Mouse (Mus musculus) ES-Bruce4 (cell line): ENCODE results near the gene Flvcr2. TPM values are rescaled to one million over a fixed set of nuclear protein-coding genes. Genes with fewer than 3 reads are reported as not detected.
A peak's percentile ranks its signal among the peaks of the same experiment; 100 is the strongest.

Source experiments
- H3K27ac ChIP-seq: 2 replicates; pipeline ENCODE4 v1.5.1; 2012; ENCODE audit warnings: low read length, inconsistent platforms; ENCODE audit not compliant: insufficient read depth
- H3K27me3 ChIP-seq: 2 replicates; pipeline ENCODE4 v1.6.1; 2012; ENCODE audit warnings: mild to moderate bottlenecking, low read length, inconsistent platforms; ENCODE audit not compliant: control insufficient read depth, poor library complexity, insufficient read depth, severe bottlenecking
- H3K36me3 ChIP-seq: 2 replicates; pipeline ENCODE4 v1.6.1; 2012; ENCODE audit warnings: inconsistent platforms, mild to moderate bottlenecking, low read length, moderate library complexity; ENCODE audit not compliant: control insufficient read depth, poor library complexity, insufficient read depth, severe bottlenecking
- H3K4me1 ChIP-seq: one replicate; pipeline ENCODE4 v1.8.1; 2011; ENCODE audit warnings: low read length; ENCODE audit not compliant: control insufficient read depth, insufficient read depth
- H3K4me3 ChIP-seq: 2 replicates; pipeline ENCODE4 v1.5.1; 2011; ENCODE audit warnings: low read depth, mild to moderate bottlenecking, low read length
- H3K9ac ChIP-seq: 2 replicates; pipeline ENCODE4 v1.6.1; 2012; ENCODE audit warnings: low read depth, mild to moderate bottlenecking, inconsistent platforms; ENCODE audit not compliant: poor library complexity, severe bottlenecking
- H3K9me3 ChIP-seq: replicated peaks from 2 replicates; pipeline ENCODE4 v1.6.1; 2012; ENCODE audit warnings: mild to moderate bottlenecking, low read length, inconsistent platforms; ENCODE audit not compliant: control insufficient read depth, poor library complexity, insufficient read depth, severe bottlenecking
- CTCF ChIP-seq: IDR thresholded peaks from one replicate; pipeline ENCODE4 v1.8.1; 2011; ENCODE audit warnings: low read depth, low read length
- EP300 ChIP-seq: IDR thresholded peaks from 2 replicates; pipeline ENCODE4 v1.6.1; 2011; ENCODE audit warnings: low read depth, low read length; ENCODE audit not compliant: insufficient read depth
- POLR2A ChIP-seq: IDR thresholded peaks from one replicate; pipeline ENCODE4 v1.8.1; 2011; ENCODE audit warnings: low read length; ENCODE audit not compliant: insufficient read depth
- polyA plus RNA-seq: library from polyadenylated mRNA; stranded (reverse); fragments of >200 nt; gene quantifications from 2 replicates; pipeline ENCODE4 v1.2.4, GENCODE M21; 2011; ENCODE audit warnings: low read depth; ENCODE audit not compliant: missing spikeins, insufficient read depth, insufficient read length

Flvcr2 gene
- polyA plus RNA-seq, 1 experiment, result 6.0 TPM

DNA sequence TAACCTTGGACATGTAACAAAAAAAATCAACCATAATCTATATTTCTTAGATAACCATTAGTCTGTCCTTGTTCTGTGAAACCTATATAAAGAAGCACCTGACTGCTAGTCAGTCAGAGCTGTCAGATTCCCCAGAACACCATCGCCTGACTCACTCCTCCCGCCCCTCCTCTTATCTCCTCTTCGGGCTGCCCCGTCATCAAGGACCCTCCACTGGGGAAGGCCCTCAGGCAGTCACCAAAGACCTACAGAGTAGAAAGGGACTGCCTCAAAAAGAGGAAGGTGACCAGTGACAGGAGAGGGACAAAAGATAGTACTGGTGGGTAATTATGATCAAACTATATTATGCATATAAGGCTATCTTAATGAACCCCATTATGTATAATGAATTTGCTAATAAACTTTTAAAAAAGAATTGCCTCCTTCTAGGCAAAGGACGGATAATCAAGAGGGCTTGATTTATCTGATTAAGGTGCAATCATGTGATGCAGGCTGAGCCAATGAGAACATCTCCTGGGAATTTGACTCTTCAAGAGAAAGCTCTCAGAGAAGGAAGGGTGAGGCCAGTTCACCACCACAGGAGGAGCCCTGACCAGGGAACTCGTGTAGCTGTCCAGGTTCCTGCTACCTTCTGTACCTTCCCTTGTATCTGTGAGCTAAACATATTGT is 19.5 kb upstream of the Flvcr2 start:
- TF ChIP-seq POLR2A (no peak), EP300 (no peak), CTCF (no peak)

GRCm38 (mm10) chr12:85728181-85728580 is 18.2 kb upstream of the Flvcr2 start:
- TF ChIP-seq POLR2A, result no peak
- TF ChIP-seq EP300, result no peak
- no peak for TF ChIP-seq CTCF
- Histone ChIP-seq H3K9me3 (no peaks in the 10 kb centered on the region), H3K4me1 (no peaks in the 10 kb centered on the region), H3K9ac (no peak overlapping the region), H3K27ac (no peak overlapping the region), H3K4me3 (no peak overlapping the region), H3K27me3 (no peaks in the 10 kb centered on the region), H3K36me3 (no peaks in the 10 kb centered on the region)

More for the DNA sequence above, 19.5 kb upstream of the Flvcr2 start:
- Histone ChIP-seq H3K27me3 (no peaks in the 10 kb centered on the region), H3K9ac (no peak overlapping the region), H3K9me3 (no peaks in the 10 kb centered on the region), H3K36me3 (no peaks in the 10 kb centered on the region), H3K27ac (no peak overlapping the region), H3K4me1 (no peaks in the 10 kb centered on the region), H3K4me3 (no peak overlapping the region)

DNA sequence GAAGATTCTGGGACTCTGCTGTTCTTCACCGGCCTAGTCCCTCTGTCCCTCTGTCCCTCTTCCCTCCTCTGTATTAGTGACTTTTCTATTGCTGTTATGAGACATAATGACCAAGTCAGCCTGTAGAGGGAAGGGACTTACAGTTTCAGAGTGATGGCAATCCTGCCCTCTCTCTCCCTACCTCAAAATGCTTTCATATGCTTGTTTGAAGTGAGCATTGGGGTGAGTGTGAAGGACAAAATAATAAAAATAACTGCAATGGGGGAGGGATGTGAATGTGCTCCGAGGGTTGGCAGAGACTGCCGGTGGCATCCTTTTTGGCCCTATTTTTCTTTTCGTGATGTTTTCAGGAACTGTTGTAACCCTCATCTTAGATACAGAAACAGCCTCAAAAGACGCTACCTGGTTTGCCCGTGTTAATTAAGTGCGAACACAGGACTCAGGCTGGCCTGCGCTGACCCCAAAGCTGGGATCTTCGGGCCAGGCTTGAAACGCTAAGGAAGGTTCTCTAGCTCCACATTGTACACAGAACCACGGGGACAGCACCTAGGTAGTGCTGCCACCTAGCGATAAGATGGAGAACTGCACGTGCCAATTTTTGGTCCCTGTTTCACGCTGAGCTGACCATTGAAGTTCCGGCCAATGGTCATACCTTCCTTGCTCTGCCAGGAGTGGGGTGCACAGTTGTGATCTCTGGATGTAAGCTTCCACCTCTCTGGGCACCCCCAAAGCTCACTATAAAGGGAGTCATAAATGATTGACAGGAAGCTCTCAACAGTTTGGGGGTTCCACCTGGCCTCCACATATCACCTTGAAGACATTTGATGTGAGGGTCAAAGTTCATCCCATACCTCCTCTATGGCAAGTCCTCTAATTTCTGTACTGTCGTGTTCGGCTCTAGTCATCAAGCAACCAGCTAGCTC is 17.1 kb upstream of the Flvcr2 start:
- H3K27ac ChIP-seq, result no peak overlapping the region
- TF ChIP-seq CTCF, result peak; percentile 99
- TF ChIP-seq POLR2A, result no peak
- no peak for TF ChIP-seq EP300

GRCm38 (mm10) chr12:85729945-85730290 is 16.4 kb upstream of the Flvcr2 start:
- no peak for TF ChIP-seq POLR2A
- no peak for TF ChIP-seq EP300
- TF ChIP-seq CTCF, result no peak
- Histone ChIP-seq H3K4me1 (no peaks in the 10 kb centered on the region), H3K4me3 (no peak overlapping the region), H3K27me3 (no peaks in the 10 kb centered on the region), H3K36me3 (no peaks in the 10 kb centered on the region), H3K9me3 (no peaks in the 10 kb centered on the region), H3K27ac (no peak overlapping the region), H3K9ac (no peak overlapping the region)

More for the DNA sequence above, 17.1 kb upstream of the Flvcr2 start:
- Histone ChIP-seq H3K4me3 (no peak overlapping the region), H3K9ac (no peak overlapping the region), H3K4me1 (no peaks in the 10 kb centered on the region), H3K36me3 (no peaks in the 10 kb centered on the region), H3K9me3 (no peaks in the 10 kb centered on the region), H3K27me3 (no peaks in the 10 kb centered on the region)

GRCm38 (mm10) chr12:85736203-85736602 is 10.1 kb upstream of the Flvcr2 start:
- no peak overlapping the region for H3K9ac ChIP-seq
- H3K9me3 ChIP-seq, result no peaks in the 10 kb centered on the region
- no peaks in the 10 kb centered on the region for H3K36me3 ChIP-seq
- no peak overlapping the region for H3K4me3 ChIP-seq
- H3K27ac ChIP-seq, result no peak overlapping the region
- no peaks in the 10 kb centered on the region for H3K4me1 ChIP-seq
- no peaks in the 10 kb centered on the region for H3K27me3 ChIP-seq
- TF ChIP-seq CTCF (no peak), POLR2A (no peak), EP300 (no peak)

DNA sequence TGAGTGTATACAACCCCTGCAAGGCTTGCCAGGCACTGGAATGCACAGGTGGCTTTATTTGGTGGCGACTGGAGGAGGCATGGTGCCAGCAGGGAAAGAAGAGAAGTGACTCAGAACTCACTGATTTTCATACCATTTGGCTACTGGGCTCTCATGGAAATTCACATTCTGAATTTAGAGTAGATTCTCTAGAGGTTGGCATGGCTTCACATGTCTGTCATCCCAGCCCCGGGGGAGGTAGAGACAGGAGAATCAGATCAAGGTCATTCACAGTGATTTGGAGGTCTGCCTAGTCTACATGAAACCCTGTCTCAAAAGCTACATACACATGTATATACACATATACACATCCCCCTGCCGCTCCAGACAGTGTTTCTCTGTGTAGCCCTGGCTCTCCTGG is 9.4 kb upstream of the Flvcr2 start:
- H3K4me1 ChIP-seq, result no peaks in the 10 kb centered on the region
- no peak overlapping the region for H3K27ac ChIP-seq
- TF ChIP-seq EP300 (no peak), CTCF (no peak), POLR2A (no peak)
- H3K36me3 ChIP-seq, result no peaks in the 10 kb centered on the region
- H3K4me3 ChIP-seq, result no peak overlapping the region
- H3K9me3 ChIP-seq, result no peaks in the 10 kb centered on the region
- H3K27me3 ChIP-seq, result no peaks in the 10 kb centered on the region
- no peak overlapping the region for H3K9ac ChIP-seq
